Mouse (Mus musculus): Measurements from ENCODE around the gene Rps6ka2.

Rps6ka2 gene

DNA sequence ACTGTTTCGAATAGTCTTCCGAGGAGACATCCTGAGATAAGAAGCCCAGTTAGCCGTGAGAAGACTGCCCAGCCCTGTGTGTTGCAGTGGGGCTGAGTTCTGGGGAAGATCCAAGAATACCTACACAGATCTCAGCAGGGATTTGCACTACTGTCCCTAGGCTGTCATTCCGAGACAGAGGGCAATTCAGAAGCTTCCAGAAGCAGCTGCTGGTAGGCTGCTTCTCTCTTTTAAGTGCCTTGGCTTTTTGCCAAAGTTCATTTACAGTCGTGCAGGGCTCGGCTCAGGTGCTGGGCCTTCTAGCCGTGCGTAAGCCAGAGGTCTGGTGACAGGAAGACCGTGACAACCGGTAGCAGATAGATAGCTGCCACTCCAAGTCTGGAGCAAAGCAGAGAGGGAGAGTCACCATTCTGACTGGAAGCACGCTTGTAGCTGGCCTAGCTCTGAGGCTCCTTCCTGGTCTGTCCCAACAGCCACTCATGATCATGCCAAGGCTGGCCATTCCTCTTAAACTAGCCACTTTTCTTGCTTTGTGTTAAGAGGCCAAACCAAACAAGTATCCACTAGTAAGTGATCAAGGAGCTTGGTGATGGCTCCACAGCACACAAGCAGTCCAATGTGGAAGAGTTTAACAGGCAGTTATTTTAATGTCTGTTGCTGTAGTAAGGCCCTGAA, 49.3 kb downstream of the Rps6ka2 start:
- DNase-seq (ENCODE audit: low spot score): no peak

DNA sequence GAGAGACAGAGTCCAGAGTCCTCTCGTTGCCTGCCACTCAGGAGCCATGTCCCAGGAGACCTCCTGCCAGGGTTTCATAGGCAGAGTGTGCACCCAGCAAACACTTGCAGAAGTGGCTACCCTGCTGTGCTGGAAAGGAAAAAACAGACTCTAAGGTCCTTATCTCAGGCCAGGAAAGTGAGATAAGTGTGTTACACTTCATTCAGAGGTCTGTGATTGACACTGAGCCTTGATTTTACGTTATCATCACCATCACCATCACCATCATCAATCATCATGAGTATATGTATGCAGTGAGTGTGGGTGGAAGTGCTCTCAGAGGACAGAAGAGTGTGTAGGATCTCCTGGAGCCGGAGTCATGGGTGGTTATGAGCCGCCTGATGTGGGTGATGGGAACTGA, 51.4 kb downstream of the Rps6ka2 start:
- no peak for DNase-seq (ENCODE audit: low spot score)

DNA sequence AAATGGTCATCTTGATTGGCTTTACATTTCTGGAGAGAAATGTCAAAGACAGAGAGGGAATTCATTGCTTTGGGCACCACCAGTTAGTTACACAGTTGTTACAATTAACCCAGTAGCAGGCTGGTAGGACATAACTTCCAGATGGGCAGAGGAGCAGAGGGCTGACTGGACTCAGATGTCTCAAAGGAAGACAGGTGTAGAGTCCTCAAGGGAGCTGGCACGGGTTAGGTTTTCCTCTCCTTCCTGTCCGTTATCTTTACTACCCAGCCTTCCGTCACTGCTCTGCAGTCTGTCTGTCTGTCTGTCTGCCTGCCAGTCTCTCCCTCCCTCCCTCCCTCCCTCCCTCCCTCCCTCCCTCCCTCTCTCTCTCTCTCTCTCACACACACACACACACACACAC, 52.3 kb downstream of the Rps6ka2 start:
- DNase-seq (ENCODE audit: low spot score): no peak

DNA sequence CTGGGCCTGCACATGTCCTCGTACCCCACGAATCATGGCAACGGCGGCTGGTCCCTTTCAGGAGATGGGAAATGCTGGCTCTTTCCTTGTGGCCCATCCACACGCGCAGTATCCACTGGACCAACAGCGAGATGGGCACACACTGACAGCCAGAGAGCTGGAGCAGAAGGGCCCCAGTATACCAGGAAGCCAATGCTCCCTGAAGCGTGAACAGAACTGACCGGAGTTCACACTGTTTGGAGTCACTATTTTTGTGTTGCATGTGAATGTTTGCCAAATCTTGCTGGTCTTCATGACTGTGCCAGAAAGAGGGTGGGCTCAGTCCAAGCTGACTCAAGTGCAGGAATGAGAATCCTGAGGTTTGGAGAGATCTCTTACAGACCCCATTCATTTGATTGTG, 58.6 kb downstream of the Rps6ka2 start:
- DNase-seq (ENCODE audit: low spot score): no peak

DNA sequence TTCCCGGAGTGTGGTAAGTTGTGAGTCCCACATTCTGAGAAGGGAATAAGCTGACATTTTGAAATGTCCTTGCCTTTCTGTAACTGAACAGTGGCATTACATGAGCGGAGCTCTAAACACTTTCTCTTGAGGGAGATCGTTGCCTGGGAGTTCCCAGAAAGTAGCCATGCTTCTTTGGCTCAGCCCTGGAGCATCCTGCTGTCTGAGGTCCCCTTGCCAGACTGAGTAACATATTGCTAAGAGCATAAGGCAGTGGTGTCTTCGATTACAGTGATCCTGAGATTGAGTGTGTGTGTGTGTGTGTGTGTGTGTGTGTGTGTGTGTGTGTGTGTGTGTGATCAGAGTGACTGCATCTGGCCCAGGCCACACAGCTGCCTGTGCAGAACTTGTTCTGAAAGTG, 61.4 kb downstream of the Rps6ka2 start:
- DNase-seq (ENCODE audit: low spot score): no peak

DNA sequence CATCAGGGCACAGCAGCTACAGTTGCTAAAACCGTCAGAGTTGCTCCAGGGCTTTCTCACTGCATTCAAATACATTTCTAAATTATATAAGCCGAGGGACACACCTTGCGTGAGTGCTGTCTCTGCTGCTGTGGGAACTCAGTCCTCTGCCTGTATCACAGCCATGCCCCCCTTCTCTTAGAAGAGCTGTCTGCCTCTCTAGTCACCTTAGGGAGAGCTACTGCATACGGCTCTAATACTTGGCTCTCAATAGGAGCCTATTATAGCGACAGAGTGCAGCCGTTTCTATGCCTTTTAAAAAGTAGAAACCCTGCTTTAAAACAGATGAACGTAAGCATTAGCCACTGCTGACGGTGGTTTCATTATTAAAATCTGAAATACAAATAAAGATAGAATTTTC, 61.9 kb downstream of the Rps6ka2 start:
- DNase-seq (ENCODE audit: low spot score): no peak

DNA sequence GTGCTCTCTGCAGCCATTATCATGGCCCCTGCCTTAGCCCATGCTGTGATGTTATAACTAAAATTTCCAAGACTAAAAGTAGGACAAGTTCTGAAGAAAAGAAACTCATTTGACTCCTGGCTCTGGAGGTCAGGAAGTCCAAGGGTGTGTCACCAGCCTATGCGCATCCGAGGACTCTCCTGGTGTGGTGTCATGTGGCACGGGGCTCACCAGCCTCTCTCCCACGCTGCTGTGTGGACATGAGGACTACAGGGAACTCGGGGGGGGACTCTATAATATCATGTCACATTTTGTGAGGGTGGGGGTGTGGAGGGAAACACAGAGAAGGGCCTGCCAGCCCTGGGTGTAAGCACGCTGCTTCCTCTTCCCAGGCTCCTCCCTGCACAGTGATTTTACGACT, 62.5 kb downstream of the Rps6ka2 start:
- DNase-seq (ENCODE audit: low spot score): no peak

DNA sequence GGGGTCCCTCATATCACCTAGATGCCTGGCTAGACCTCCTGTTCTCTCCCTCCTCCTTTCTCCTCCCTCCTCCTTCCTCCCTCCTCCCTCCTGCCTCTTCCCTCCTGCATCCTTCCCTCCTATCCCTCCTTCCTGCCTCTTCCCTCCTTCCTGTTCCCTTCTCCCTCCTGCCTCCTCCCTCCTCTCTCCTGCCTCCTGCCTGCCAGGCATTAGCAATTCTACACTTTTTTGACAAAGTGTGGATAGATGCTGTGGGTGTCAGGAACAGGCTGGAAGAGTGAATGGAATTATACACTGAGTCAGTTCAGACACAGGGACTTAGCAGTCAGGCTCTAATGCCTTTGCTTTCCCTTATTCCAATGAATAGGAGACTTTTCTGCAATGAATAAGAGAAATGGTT, 63.3 kb downstream of the Rps6ka2 start:
- DNase-seq (ENCODE audit: low spot score): no peak

DNA sequence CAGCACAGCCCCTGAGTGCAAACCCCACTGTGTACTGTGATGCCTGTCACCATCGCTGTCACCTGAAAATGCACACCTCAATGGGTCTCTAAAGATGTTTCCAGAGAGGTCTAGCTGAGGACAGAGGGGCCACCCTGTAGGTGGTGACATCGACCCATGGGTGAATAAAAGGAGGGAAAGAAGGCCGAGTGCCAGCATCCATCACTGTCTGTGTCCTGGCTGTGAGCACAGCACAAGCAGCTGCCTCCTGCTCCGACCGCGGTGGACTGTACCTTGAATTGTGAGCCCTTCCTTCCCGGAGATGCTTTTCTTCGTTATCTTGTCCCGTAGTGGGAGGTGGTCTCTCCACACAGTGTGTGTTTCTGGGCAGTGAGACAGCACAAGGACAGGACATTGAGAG, 67.8 kb downstream of the Rps6ka2 start:
- DNase-seq (ENCODE audit: low spot score): no peak

DNA sequence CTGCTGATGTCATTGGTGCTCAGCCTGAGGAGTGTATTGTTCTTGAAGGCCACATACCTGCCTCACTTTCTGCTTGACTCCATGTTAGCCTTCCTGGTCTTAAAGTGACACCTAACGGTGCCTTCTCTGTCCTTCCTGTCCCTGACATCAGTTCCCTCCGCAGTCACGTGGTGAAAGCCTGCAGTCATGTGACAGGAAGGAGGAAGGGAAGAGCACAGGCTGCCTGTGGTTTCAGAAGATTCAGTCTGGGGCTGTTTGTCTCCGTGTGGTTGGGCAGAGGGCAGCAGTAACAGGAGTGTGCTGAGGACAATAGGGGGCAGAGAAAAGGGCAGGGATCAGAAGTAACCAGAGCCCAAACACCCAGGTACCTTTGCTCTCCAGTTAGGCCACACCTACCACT, 68.9 kb downstream of the Rps6ka2 start:
- DNase-seq (ENCODE audit: low spot score): no peak

DNA sequence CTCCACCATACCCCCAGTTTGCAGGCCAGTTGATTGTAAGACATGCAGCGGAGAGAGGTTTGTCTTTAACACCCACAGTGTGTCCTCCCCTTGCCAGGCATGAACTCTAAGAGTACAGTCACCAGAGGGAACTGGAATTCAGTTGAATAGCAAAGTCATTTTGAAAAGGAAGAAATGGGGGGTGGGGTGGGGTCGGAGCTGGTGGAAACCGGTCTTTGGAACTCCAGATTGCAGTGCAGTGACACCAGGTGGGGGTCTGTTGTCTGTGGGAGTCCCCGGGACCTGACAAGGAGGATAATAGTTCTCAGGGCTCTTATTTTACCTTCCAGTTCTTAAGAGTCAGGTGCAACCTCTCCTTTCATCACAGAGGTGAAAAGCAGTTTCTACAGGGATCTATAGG, 70.6 kb downstream of the Rps6ka2 start:
- no peak for DNase-seq (ENCODE audit: low spot score)

DNA sequence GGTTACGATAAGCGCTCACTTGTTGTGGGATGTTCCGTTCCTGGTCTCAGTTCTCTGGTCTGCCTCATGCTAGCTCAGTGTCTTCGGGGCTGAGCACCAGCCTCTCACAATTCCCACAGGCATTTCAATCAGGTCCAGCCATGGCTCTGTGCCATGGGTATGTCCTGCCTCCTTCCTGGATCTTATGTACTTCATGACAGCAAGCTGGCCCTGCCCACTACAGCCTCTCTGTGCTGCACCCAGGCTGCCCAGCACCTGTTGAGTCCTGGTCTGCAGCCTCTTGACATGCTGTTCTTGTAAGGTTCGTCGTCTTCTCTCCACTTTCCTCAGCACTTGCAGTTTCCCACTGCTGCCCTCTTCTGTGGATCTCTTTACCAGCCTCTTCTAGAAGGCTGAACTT, 75.2 kb downstream of the Rps6ka2 start:
- DNase-seq (ENCODE audit: low spot score): peak; percentile 3

DNA sequence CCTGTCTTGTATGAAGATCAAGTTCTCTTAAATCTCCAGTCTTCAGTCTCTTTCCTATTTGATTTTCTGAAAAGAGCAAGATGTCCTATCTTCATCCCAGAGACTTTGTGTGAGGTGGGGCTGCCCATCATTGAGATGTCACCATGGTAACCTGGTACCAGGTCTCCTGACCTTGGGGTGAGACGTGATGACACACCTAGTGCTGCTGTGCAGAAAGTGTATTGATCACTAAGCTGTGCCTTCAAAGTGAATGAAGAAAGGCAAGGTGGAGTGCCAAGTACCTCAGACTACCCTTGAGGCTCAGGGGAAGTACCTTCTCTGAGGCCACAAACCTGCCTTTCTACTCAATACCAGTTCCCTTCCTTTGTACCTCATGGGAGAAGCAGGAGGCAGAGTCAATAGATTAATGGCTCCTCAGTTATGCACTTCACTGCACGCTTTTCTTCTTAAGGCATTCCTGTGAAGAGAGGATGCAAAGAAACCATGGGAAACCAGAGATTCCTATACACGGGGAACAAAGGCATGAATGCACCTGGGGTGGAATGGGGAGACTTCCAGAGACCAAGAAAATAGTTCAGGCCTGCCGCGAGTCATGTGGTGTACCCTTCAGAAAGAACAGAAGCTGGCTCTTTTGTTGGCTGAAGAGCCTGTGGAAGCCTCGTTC, 77.1 kb downstream of the Rps6ka2 start:
- DNase-seq (ENCODE audit: low spot score): no peak

DNA sequence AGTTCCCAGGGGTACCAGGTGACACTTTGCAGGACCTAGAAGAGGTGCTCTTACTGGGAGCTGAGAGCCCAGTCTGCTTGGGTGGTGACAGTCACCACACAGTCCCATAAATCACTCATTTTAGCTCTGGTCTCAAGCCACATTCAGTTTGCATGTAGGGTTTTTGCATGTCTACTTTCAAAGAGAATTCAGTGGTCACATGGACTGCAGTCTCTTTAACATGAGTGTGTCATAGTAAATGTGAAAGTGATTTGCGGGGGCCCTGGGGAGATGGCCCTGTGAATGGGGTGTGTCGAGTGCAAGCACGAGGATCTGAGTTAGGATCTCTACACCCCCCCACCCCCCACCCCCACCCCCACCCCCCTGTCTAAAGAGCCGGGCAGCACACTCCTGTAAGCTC, 80.5 kb downstream of the Rps6ka2 start:
- no peak for DNase-seq (ENCODE audit: low spot score)

DNA sequence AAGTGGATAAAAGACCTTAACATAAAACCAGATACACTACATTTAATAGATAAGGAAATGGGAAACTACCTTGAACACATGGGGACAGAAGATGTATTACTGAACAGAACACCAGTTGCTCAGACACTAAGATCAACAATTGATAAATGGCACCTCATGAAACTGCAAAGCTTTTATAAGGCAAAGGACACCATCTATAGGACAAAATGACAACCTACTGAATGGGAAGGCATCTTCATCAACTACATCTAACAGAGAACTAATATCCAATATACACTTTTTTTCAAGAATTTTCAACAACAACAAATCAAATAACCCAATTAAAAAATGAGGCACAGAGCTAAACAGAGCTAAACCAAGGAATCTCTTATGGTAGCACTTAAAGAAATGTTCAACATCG, 87.3 kb downstream of the Rps6ka2 start:
- no peak for DNase-seq (ENCODE audit: low spot score)

DNA sequence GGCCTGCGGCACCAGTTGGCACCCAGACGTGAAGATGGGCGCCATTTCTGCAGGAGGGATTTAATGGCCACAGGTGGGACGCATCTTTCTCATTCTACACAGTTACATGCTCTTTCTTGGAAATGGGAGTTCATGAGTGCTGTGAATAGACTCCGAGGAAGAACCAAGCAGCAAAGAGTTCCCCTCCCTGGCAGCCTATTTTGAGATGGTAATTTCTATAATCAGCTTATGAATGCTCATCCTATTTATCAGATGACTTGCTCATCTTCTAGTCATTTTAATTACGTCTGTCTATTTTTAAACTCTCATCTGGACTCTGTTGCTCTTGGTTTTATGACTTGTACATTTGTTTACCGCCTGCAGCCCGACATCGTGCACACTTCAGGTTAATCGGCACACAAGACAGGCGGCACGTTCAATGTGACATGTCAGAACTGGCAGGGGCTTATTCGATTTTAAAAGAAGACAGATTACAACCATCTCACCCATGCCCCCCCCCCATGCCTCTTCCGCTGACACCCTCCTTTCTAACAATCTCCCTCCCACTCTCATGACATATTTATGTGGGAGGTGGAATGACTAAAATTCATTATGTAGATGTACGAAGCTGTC, 88.9 kb downstream of the Rps6ka2 start:
- no peak for DNase-seq (ENCODE audit: low spot score)

DNA sequence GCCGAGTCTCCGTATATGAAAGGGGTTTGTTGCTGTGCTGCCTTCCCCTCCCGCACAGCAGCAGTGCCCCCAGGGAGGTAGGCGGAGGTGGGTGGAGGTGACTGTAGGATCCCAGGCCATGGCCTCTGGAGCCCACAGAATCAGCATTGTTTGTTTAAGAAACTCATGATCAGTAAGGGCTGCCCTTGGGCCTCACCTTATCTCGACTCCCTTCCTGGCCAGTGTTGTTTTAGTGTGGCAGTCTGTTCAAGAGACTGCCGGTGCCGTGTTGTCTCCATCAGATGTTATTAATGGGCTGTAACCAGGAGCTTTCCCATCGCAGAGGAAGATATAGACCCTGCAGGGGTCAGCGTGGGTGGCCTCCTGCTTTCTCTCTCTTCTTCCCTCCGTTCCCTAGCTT, 90.4 kb downstream of the Rps6ka2 start:
- no peak for DNase-seq (ENCODE audit: low spot score)

DNA sequence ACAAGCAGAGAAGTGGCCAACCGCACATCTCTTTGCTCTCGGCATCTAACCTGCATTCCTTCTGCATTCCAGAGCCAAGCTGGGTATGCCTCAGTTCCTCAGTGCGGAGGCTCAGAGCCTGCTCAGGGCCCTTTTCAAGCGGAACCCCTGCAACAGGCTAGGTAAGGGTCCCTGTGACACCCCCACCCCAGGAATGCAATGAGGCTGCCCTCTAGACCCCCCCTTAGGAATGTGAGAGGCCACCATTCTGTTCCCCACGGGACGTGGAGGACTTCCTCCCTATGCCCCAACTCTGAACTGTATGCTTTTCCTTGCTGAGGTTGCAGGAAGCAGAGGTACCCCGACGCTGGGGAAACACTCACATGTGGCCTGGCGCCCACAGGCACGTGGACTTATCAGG, 92.1 kb downstream of the Rps6ka2 start:
- DNase-seq (ENCODE audit: low spot score): no peak

DNA sequence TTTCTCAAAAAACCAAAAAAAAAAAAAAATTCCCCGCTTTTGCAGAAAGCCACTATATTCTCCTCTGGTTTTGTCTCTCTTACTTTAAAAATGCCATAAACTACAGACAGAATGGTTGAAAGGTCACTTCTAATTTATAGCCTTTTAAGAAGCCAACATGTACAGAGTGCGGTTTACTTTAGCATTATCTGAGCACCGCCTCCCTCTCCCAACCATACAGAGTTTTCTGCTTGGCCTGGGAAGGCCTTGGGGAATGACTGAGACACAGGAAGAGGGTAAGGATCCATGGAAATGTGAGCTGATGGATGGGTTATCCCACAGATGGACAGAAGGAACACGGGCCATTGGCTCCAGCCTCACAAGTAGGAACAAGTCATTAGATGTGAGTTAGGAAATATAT, 92.7 kb downstream of the Rps6ka2 start:
- DNase-seq (ENCODE audit: low spot score): no peak

DNA sequence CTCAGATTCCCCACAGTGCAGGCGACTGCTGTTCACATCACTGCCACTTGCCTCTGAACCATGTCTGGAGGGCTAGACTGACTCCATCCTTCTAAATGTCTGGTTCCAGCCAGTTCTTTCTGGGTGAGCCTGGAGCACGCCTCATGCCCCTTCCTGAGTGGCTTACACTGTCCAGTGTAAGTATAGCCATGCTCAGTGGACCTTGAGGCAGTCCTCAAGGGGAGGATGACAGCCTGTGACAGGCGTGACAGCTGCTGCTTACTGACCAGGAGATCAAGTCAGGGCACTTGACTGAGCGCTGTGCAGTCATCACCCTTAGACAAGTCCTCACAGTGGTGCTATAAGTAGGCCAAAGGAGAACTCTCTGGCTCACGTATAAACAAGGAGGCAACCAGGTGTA, 94.7 kb downstream of the Rps6ka2 start:
- no peak for DNase-seq (ENCODE audit: low spot score)

DNA sequence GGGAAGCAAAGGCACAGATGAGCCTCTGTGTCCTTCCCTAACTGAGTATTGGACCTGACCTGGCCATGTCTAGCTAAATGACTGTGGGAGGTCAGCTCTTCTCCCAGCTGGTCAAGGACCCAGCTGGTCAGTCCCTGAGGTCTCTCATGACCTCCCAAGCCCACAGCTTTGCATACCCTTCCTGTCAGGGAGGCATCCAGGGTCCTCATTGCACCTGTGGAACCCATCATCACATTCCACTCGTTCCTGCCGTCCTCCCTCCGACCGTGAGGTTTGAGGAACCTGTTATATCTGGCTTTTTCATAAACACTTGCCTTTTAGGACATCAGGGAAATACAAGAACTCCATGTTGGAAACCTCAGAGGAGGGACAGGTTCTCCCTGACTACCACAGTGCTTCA, 95.4 kb downstream of the Rps6ka2 start:
- no peak for DNase-seq (ENCODE audit: low spot score)

DNA sequence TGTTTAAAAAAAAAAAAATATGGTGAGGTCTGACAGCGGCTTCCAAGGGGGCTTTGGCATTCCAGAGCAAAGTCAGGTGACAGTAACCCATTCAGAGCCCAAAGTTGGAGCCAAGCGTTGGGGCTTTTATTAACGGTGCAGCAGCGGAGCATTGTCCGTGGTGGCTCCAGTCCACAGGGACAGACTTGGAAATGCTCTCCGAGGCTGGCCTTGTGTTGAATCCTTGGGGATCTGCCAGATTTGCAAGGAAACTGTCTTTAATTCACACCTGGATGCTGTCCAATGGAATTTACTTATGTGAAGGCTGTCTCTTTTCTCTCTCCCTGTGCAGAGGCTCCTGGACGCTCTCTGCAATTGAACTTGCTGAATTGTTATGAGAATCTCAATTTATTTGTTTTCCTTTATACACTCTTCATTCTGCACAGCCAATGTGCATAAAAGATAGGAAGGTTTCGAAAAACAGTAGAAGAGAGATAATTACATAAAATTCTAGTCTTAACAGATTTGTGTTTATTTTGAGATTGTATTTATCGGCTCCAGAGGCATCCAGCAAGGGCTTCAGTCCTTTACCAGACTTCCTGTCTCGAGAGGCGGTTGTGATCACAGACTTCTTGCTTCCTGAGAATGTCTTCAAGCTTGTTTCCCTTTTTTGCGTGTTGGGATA, 95.9 kb downstream of the Rps6ka2 start:
- no peak for DNase-seq (ENCODE audit: low spot score)

DNA sequence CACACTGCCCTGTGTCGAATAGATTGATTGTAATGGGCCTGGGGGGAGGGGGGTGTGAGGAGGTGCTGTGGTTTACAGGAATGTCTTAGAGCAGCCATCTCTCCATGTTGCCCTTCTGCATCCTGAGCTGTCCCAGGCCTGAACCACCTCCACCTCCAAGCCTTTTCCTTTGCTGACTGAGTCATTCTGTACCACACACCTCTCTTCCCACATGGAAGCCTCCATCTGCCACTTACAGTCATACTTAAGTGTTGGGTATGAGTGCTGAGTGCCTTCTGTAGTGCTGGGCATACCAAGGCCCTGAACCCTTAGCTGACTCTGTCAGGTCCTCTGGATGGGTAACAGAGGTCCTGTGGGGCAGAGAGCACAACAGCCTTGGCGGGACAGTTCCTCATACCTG, 97.9 kb downstream of the Rps6ka2 start:
- no peak for DNase-seq (ENCODE audit: low spot score)
